Mouse (Mus musculus) testis, adult 2 months (tissue): ENCODE measurements around the gene Csk.

ENCODE experiments used
- CTCF ChIP-seq: fragments of 200-500 bp; IDR thresholded peaks from 2 replicates; pipeline ENCODE4 v1.5.1; 2012; ENCODE audit warnings: low read depth, mild to moderate bottlenecking, inconsistent platforms, low read length, moderate library complexity; ENCODE audit not compliant: control insufficient read depth, insufficient read depth, insufficient replicate concordance
- POLR2A ChIP-seq: fragments of 200-500 bp; IDR thresholded peaks from 2 replicates; pipeline ENCODE4 v1.6.1; 2012; ENCODE audit warnings: low read depth, mild to moderate bottlenecking, inconsistent platforms, low read length, moderate library complexity; ENCODE audit not compliant: control insufficient read depth

DNA sequence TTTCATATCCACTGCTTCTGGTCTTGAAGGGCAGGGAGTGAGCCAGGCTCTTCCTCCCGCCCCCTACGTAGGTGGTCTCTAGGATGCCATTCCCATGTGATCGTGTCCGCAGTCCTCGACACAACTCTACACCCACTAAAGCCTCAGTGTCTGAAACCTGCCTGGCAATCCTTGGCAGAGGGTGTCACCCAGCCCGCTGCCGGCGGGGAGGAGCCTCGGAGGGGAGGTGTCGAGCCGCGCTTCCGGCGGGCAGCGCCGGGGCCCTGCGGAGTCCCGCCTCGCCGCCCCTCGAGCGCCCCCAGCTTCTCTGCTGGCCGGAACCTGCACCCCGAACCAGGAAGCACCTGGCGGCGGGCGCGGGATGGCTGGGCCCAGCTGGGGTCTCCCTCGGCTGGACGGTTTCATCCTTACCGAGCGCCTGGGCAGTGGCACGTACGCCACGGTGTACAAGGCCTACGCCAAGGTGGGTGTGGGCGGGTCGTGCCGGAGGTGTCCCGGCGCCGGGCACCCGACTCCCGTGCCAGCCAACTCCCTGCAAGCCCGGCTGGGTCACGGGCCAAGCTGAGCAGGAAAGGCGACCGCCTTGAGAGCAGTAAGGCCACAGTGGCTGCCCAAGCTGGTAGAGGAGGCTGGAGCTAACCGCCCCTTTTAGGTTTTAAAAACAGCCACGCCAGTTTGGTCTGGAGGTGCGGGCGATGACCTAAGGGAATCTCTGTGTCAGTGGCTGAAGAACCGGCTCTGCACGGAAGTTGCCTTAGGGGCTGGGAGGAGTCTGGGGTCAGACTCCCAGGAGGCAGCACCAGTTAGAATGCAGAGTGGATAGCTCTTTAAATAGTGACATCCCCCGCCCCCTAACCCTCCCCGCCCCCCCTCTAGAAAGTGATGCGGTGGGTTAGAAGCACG lies 64.0 kb downstream of the Csk start, which contains the start of gene Ulk3:
- TF ChIP-seq POLR2A: no peak
- TF ChIP-seq CTCF: no peak
